Mouse (Mus musculus): ENCODE data around the gene Ybx3.

DNA sequence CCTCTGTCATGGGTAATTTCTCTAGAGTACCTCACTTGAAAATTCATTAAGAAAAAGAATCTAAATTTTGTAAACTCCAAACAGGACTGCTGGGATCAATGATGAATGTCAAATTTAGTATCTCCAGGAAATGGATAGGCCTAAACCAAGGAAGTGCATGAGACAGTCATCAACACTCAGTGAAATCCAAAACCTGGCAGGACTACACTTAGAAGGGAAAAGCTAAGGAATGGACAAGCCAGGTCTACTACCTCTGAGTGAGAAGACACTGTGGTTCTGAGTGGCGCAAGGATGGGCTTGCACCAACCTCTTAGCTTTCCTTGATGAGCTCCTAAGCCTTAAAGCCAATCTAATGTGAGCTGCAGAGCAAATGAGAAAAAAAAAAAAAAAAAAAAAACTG, 2.8 kb downstream of the Ybx3 start:
- TF ChIP-seq CTCF (IDR thresholded peaks at IDR 0.05; ENCODE audit: borderline replicate concordance, control insufficient read depth, extremely low read depth, insufficient read depth, low read length, poor library complexity), result no peak
- no peak for TF ChIP-seq POLR2A (IDR thresholded peaks at IDR 0.05; ENCODE audit: control insufficient read depth, extremely low read depth, insufficient read depth, low read length, poor library complexity)

All from thymus, adult 2 months (tissue).